Mouse (Mus musculus): Measurements from ENCODE around the gene Spen. TPM values are rescaled to one million over a fixed set of nuclear protein-coding genes. Genes with fewer than 3 reads are reported as not detected.
A peak's percentile ranks its signal among the peaks of the same experiment; 100 is the strongest.

The Spen gene
- polyA plus RNA-seq, 1 experiment from 2014 or later: 23.9 TPM

GRCm38 (mm10) chr4:141484071-141484470 lies 54.3 kb downstream of the Spen start:
- Histone ChIP-seq H3K27me3 (ENCODE audit: control insufficient read depth, insufficient read depth, low read length) (no peaks in the 10 kb centered on the region), H3K4me1 (ENCODE audit: control insufficient read depth, insufficient read depth, low read length) (no peaks in the 10 kb centered on the region), H3K9me3 (ENCODE audit: control insufficient read depth, low read length) (no peaks in the 10 kb centered on the region), H3K9ac (replicated peaks; ENCODE audit: low read length) (no peak overlapping the region), H3K27ac (replicated peaks; ENCODE audit: low read depth, low read length) (no peak overlapping the region), H3K4me3 (replicated peaks; ENCODE audit: low read depth, low read length) (no peak overlapping the region), H3K4me2 (ENCODE audit: low read length) (no peak overlapping the region), H3K36me3 (ENCODE audit: control insufficient read depth, insufficient read depth, low read length) (peaks cover 94% of the 10 kb centered on the region)
- no peak for ATAC-seq (ENCODE audit: low FRiP score, low TSS enrichment)
- WGBS: 91% methylated on average over 11 of the region's 11 CpGs
- DNase-seq: no peak

GRCm38 (mm10) chr4:141479411-141479810 lies 59.0 kb downstream of the Spen start:
- H3K4me1 ChIP-seq (ENCODE audit: control insufficient read depth, insufficient read depth, low read length): no peaks in the 10 kb centered on the region
- H3K9me3 ChIP-seq (ENCODE audit: control insufficient read depth, low read length): no peaks in the 10 kb centered on the region
- H3K27me3 ChIP-seq (ENCODE audit: control insufficient read depth, insufficient read depth, low read length): no peaks in the 10 kb centered on the region
- H3K4me3 ChIP-seq (replicated peaks; ENCODE audit: low read depth, low read length): no peak overlapping the region
- DNase-seq: no peak
- H3K9ac ChIP-seq (replicated peaks; ENCODE audit: low read length): no peak overlapping the region
- ATAC-seq (ENCODE audit: low FRiP score, low TSS enrichment): no peak
- 95% methylated on average over 8 of the region's 8 CpGs for WGBS
- peaks cover 97% of the 10 kb centered on the region for H3K36me3 ChIP-seq (ENCODE audit: control insufficient read depth, insufficient read depth, low read length)
- no peak overlapping the region for H3K4me2 ChIP-seq (ENCODE audit: low read length)
- H3K27ac ChIP-seq (replicated peaks; ENCODE audit: low read depth, low read length): no peak overlapping the region

- no peak overlapping the region for H3K9ac ChIP-seq (replicated peaks; ENCODE audit: low read length)
- peaks cover 97% of the 10 kb centered on the region for H3K36me3 ChIP-seq (ENCODE audit: control insufficient read depth, insufficient read depth, low read length)
- no peaks in the 10 kb centered on the region for H3K9me3 ChIP-seq (ENCODE audit: control insufficient read depth, low read length)
- no peak overlapping the region for H3K4me2 ChIP-seq (ENCODE audit: low read length)
- H3K4me3 ChIP-seq (replicated peaks; ENCODE audit: low read depth, low read length): no peak overlapping the region
- no peaks in the 10 kb centered on the region for H3K27me3 ChIP-seq (ENCODE audit: control insufficient read depth, insufficient read depth, low read length)
- no peaks in the 10 kb centered on the region for H3K4me1 ChIP-seq (ENCODE audit: control insufficient read depth, insufficient read depth, low read length)
- no peak for ATAC-seq (ENCODE audit: low FRiP score, low TSS enrichment)
- no peak for DNase-seq
- WGBS: 94% methylated on average over 32 of the region's 32 CpGs
- H3K27ac ChIP-seq (replicated peaks; ENCODE audit: low read depth, low read length): no peak overlapping the region
These were observed 59.6 kb downstream of the Spen start for GRCm38 (mm10) chr4:141478794-141479193.

GRCm38 (mm10) chr4:141478225-141478624 lies 60.2 kb downstream of the Spen start:
- no peaks in the 10 kb centered on the region for H3K9me3 ChIP-seq (ENCODE audit: control insufficient read depth, low read length)
- no peak overlapping the region for H3K4me3 ChIP-seq (replicated peaks; ENCODE audit: low read depth, low read length)
- ATAC-seq (ENCODE audit: low FRiP score, low TSS enrichment): no peak
- H3K27me3 ChIP-seq (ENCODE audit: control insufficient read depth, insufficient read depth, low read length): no peaks in the 10 kb centered on the region
- H3K36me3 ChIP-seq (ENCODE audit: control insufficient read depth, insufficient read depth, low read length): peaks cover 97% of the 10 kb centered on the region
- no peak overlapping the region for H3K9ac ChIP-seq (replicated peaks; ENCODE audit: low read length)
- 88% methylated on average over 23 of the region's 23 CpGs for WGBS
- H3K27ac ChIP-seq (replicated peaks; ENCODE audit: low read depth, low read length): peak overlapping the region; percentile 37; the same call in 1 of the 2 replicates
- DNase-seq: no peak
- no peaks in the 10 kb centered on the region for H3K4me1 ChIP-seq (ENCODE audit: control insufficient read depth, insufficient read depth, low read length)
- H3K4me2 ChIP-seq (ENCODE audit: low read length): no peak overlapping the region

- WGBS: 90% methylated on average over 16 of the region's 16 CpGs
- no peak for ATAC-seq (ENCODE audit: low FRiP score, low TSS enrichment)
- Histone ChIP-seq H3K4me3 (replicated peaks; ENCODE audit: low read depth, low read length) (no peak overlapping the region), H3K4me1 (ENCODE audit: control insufficient read depth, insufficient read depth, low read length) (no peaks in the 10 kb centered on the region), H3K36me3 (ENCODE audit: control insufficient read depth, insufficient read depth, low read length) (peaks cover 97% of the 10 kb centered on the region), H3K4me2 (ENCODE audit: low read length) (no peak overlapping the region), H3K9me3 (ENCODE audit: control insufficient read depth, low read length) (no peaks in the 10 kb centered on the region), H3K27ac (replicated peaks; ENCODE audit: low read depth, low read length) (0 out of 2 replicates have a peak overlapping the region, but pooled peaks have one; percentile 33), H3K9ac (replicated peaks; ENCODE audit: low read length) (no peak overlapping the region), H3K27me3 (ENCODE audit: control insufficient read depth, insufficient read depth, low read length) (no peaks in the 10 kb centered on the region)
- DNase-seq: peak; percentile 34
These were observed 60.7 kb downstream of the Spen start for GRCm38 (mm10) chr4:141477681-141478102.

- H3K27me3 ChIP-seq (ENCODE audit: control insufficient read depth, insufficient read depth, low read length): no peaks in the 10 kb centered on the region
- H3K27ac ChIP-seq (replicated peaks; ENCODE audit: low read depth, low read length): no peak overlapping the region
- H3K36me3 ChIP-seq (ENCODE audit: control insufficient read depth, insufficient read depth, low read length): peaks cover 100% of the 10 kb centered on the region
- H3K9me3 ChIP-seq (ENCODE audit: control insufficient read depth, low read length): no peaks in the 10 kb centered on the region
- no peak overlapping the region for H3K9ac ChIP-seq (replicated peaks; ENCODE audit: low read length)
- ATAC-seq (ENCODE audit: low FRiP score, low TSS enrichment) (no peak), DNase-seq (no peak)
- no peaks in the 10 kb centered on the region for H3K4me1 ChIP-seq (ENCODE audit: control insufficient read depth, insufficient read depth, low read length)
- H3K4me3 ChIP-seq (replicated peaks; ENCODE audit: low read depth, low read length): no peak overlapping the region
- H3K4me2 ChIP-seq (ENCODE audit: low read length): no peak overlapping the region
- 89% methylated on average over 19 of the region's 19 CpGs for WGBS
These were observed 64.0 kb downstream of the Spen start for GRCm38 (mm10) chr4:141474431-141474830.

- peaks cover 100% of the 10 kb centered on the region for H3K36me3 ChIP-seq (ENCODE audit: control insufficient read depth, insufficient read depth, low read length)
- H3K27ac ChIP-seq (replicated peaks; ENCODE audit: low read depth, low read length): no peak overlapping the region
- no peaks in the 10 kb centered on the region for H3K9me3 ChIP-seq (ENCODE audit: control insufficient read depth, low read length)
- H3K9ac ChIP-seq (replicated peaks; ENCODE audit: low read length): no peak overlapping the region
- H3K4me2 ChIP-seq (ENCODE audit: low read length): no peak overlapping the region
- H3K4me1 ChIP-seq (ENCODE audit: control insufficient read depth, insufficient read depth, low read length): no peaks in the 10 kb centered on the region
- WGBS: 90% methylated on average over 32 of the region's 32 CpGs
- no peaks in the 10 kb centered on the region for H3K27me3 ChIP-seq (ENCODE audit: control insufficient read depth, insufficient read depth, low read length)
- ATAC-seq (ENCODE audit: low FRiP score, low TSS enrichment) (no peak), DNase-seq (no peak)
- H3K4me3 ChIP-seq (replicated peaks; ENCODE audit: low read depth, low read length): no peak overlapping the region
These were observed 65.6 kb downstream of the Spen start for GRCm38 (mm10) chr4:141472641-141473321.

GRCm38 (mm10) chr4:141471491-141471890 lies 66.9 kb downstream of the Spen start:
- ATAC-seq (ENCODE audit: low FRiP score, low TSS enrichment) (no peak), DNase-seq (no peak)
- H3K4me2 ChIP-seq (ENCODE audit: low read length): no peak overlapping the region

GRCm38 (mm10) chr4:141469343-141469742 lies 69.1 kb downstream of the Spen start:
- 91% methylated on average over 9 of the region's 9 CpGs for WGBS
- no peak overlapping the region for H3K4me3 ChIP-seq (replicated peaks; ENCODE audit: low read depth, low read length)
- no peaks in the 10 kb centered on the region for H3K27me3 ChIP-seq (ENCODE audit: control insufficient read depth, insufficient read depth, low read length)
- H3K36me3 ChIP-seq (ENCODE audit: control insufficient read depth, insufficient read depth, low read length): peaks cover 100% of the 10 kb centered on the region
- H3K27ac ChIP-seq (replicated peaks; ENCODE audit: low read depth, low read length): no peak overlapping the region
- DNase-seq (no peak), ATAC-seq (ENCODE audit: low FRiP score, low TSS enrichment) (no peak)
- no peaks in the 10 kb centered on the region for H3K9me3 ChIP-seq (ENCODE audit: control insufficient read depth, low read length)
- no peak overlapping the region for H3K9ac ChIP-seq (replicated peaks; ENCODE audit: low read length)
- H3K4me2 ChIP-seq (ENCODE audit: low read length): no peak overlapping the region
- no peaks in the 10 kb centered on the region for H3K4me1 ChIP-seq (ENCODE audit: control insufficient read depth, insufficient read depth, low read length)

More at GRCm38 (mm10) chr4:141471491-141471890, 66.9 kb downstream of the Spen start:
- 97% methylated on average over 16 of the region's 16 CpGs for WGBS
- H3K27me3 ChIP-seq (ENCODE audit: control insufficient read depth, insufficient read depth, low read length): no peaks in the 10 kb centered on the region
- H3K36me3 ChIP-seq (ENCODE audit: control insufficient read depth, insufficient read depth, low read length): peaks cover 100% of the 10 kb centered on the region
- H3K9ac ChIP-seq (replicated peaks; ENCODE audit: low read length): no peak overlapping the region
- H3K4me1 ChIP-seq (ENCODE audit: control insufficient read depth, insufficient read depth, low read length): no peaks in the 10 kb centered on the region
- no peak overlapping the region for H3K27ac ChIP-seq (replicated peaks; ENCODE audit: low read depth, low read length)
- H3K4me3 ChIP-seq (replicated peaks; ENCODE audit: low read depth, low read length): no peak overlapping the region
- no peaks in the 10 kb centered on the region for H3K9me3 ChIP-seq (ENCODE audit: control insufficient read depth, low read length)

All from midbrain, embryonic 14.5 days (tissue).